Mouse (Mus musculus) right cerebral cortex, adult 18-20 months (tissue): Measurements from ENCODE around the gene Cks1brt.
A peak's percentile ranks its signal among the peaks of the same experiment; 100 is the strongest.
"Not testable (repeated sequence)": the region's sequence is repeated elsewhere in the genome, so short reads cannot be mapped to it uniquely, and the experiment has no call there.

ENCODE experiments used
- DNase-seq: peaks from one replicate; pipeline ENCODE4 v3.0.0; 2022; ENCODE audit warnings: mixed read lengths

Gene Cks1brt

GRCm38 (mm10) chr8:85151624-85152023, at the start of gene Cks1brt:
Gene Cks1brt (plus strand): TSS chr8:85151924.
- DNase-seq, result no peak

GRCm38 (mm10) chr8:85113241-85113640, 38.5 kb upstream of the Cks1brt start:
- no peak for DNase-seq

GRCm38 (mm10) chr8:85115501-85115900, 36.2 kb upstream of the Cks1brt start:
- DNase-seq, result no peak

GRCm38 (mm10) chr8:85116984-85117383, 34.7 kb upstream of the Cks1brt start:
- no peak for DNase-seq

GRCm38 (mm10) chr8:85119052-85119981, 32.4 kb upstream of the Cks1brt start:
- peak; percentile 87 for DNase-seq

- not testable (repeated sequence) for DNase-seq
Observed at GRCm38 (mm10) chr8:85120251-85120650, 31.5 kb upstream of the Cks1brt start.

GRCm38 (mm10) chr8:85122995-85123394, 28.7 kb upstream of the Cks1brt start, which contains the start of gene Zfp791:
Gene Zfp791 (minus strand): TSS chr8:85123095.
- no peak for DNase-seq

GRCm38 (mm10) chr8:85123691-85124090, 28.0 kb upstream of the Cks1brt start:
- DNase-seq, result no peak

GRCm38 (mm10) chr8:85132335-85132734, 19.4 kb upstream of the Cks1brt start:
- no peak for DNase-seq

GRCm38 (mm10) chr8:85135690-85136089, 16.0 kb upstream of the Cks1brt start:
- DNase-seq, result not testable (repeated sequence)

- no peak for DNase-seq
Observed at GRCm38 (mm10) chr8:85142516-85142915, 9.2 kb upstream of the Cks1brt start.

GRCm38 (mm10) chr8:85171291-85171690, 19.6 kb downstream of the Cks1brt start:
- DNase-seq, result peak; percentile 38

- DNase-seq, result peak; percentile 1
Observed at GRCm38 (mm10) chr8:85175892-85176291, 24.2 kb downstream of the Cks1brt start.

GRCm38 (mm10) chr8:85192346-85192745, 40.6 kb downstream of the Cks1brt start:
- DNase-seq, result no peak

- peak; percentile 23 for DNase-seq
Observed at GRCm38 (mm10) chr8:85220220-85220619, 68.5 kb downstream of the Cks1brt start.

GRCm38 (mm10) chr8:85220992-85221391, 69.3 kb downstream of the Cks1brt start:
- DNase-seq, result no peak
